Mouse (Mus musculus): ENCODE measurements at regions not wholly inside any gene's neighbourhood (a gene's known extent, or its start where the extent isn't known, plus 50 kb on each side); places are given as distances from the start of the nearest gene placed in this dataset.

DNA sequence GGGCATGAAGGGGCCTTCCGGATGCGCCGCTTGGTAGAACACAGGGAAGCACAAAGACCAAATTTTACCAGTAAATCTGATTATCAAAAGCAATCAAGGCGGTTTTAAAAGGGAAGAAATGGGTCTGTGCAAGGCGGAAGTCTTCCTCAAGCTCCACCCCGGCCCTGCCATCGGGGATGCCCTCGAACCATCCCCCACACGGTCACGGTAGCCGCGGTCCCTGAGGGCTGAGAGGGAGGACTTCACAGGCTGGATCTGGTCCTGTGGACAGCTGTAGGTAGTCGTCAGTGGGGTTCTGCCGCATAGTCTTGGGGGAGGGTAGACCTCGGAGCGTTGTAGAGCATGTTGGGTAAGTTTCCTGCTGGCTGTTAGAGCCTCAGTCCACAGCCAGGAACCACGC, 104.9 kb downstream of the Tpra1 start:
- DNase-seq (ENCODE audit: low spot score) = no peak

DNA sequence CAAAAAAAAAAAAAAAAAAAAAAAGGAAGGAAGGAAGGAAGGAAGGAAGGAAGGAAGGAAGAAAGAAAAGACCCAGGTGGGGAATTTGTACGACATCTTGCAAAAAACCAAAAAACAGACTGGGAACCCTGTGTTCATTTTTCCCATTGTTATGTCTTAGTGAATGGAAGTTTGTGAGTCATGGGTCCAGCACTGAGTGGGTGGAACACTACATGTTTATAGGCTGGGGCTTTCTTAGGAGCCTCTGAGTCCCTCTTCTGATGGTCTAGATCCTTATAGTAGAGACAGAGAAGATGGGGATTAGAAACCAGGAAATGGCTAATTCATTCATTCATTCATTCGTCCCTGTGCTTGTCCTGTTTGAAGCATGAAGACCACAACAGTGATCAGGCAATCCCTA, 105.5 kb downstream of the Tpra1 start:
- DNase-seq (ENCODE audit: low spot score) = no peak

DNA sequence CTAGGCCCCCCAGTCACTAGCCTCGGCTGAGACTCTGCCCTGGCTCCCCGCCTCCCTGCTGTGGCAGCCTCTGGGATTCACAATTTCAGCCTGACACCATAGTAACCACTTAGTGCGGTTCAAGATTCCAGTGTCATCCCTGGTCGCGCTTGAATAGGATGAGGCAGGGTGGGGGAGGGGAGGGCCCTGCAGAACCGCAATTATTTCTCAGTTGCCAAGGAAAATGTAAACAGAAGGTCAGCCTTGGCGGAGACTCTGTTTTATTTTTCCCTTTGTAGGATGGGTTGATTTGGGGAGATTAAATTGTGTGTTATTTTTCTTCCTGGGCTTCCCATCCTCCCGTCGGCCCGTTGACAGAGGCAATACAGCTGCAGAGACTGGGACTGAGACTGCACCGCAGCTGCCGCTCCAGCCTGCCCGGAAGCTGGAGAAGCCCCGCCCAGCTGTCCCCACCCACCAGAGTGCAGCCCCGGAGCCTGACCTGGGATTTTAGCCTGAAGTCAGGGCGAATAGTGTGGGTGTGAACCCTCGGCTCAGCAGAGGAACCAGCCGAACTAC, 106.6 kb downstream of the Tpra1 start:
- DNase-seq (ENCODE audit: low spot score) = peak; percentile 35

- DNase-seq (ENCODE audit: low spot score) = no peak
Measured at GRCm38 (mm10) chr6:89012998-89013689, 111.1 kb downstream of the Tpra1 start.

GRCm38 (mm10) chr6:89013690-89014061, 111.6 kb downstream of the Tpra1 start:
- DNase-seq (ENCODE audit: low spot score) = no peak

GRCm38 (mm10) chr6:89024101-89024650, 122.1 kb downstream of the Tpra1 start:
- no peak for DNase-seq (ENCODE audit: low spot score)

DNA sequence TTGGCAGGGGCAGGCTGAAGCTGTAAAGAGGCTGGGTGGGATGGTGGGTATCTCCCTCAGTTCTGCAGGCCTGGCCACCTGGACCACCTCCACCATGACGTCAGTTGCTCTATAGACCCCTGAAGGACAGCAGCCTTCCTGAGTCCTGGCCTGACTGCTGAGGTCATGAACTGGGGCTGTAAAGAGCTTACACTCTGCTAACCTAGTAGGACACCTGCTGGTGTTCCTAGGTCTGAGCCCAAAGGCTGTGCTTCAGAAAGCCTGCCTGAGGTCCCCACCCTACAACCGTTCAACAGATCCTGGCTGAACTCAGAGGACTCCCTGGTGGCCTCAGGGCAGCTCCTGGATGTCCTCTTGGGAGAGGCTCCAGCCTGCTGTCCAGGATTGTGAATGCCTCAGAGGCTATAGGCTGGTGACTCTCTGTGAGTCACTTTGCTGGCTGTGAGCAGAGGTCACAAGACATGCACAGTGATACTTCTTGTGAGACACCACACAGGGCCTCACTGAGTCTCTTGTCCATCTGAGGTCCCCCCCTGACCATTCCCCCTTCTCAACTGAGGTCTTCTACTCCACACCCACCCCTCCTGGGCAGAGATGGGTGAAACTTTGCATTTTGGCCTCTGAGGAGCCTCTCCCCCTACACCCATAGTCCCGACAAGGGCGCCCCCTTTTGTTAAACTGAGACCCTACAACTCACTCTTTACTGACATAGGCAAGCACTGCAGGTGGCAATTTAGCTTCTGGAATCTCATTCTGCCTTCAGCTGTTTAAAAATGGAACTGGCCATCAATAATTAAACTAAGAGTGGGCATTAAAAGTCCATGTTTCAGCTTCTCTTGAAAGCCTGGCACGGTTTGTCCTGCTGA, 131.6 kb downstream of the Tpra1 start:
- DNase-seq (ENCODE audit: low spot score) = no peak

- DNase-seq (ENCODE audit: low spot score) = no peak
Measured at GRCm38 (mm10) chr6:89034455-89034854, 132.4 kb downstream of the Tpra1 start.

- no peak for DNase-seq (ENCODE audit: low spot score)
Measured at GRCm38 (mm10) chr6:89035061-89035835, 133.2 kb downstream of the Tpra1 start.

DNA sequence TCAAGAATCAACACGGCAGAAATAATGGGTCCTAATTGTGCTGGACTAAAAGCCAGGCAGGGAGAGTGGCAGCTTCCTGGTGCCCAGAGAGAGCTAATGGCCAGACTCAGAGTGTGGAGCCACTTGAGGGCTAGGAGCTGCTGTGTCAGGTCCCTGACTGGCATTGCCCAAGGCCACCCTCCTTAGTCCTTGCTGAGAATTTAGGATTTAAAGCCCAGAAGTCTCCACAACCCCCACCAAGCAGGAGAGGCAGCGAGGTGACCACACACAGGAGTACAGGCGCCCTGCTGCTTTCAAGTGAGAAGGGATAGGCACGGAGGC, 133.7 kb downstream of the Tpra1 start:
- DNase-seq (ENCODE audit: low spot score) = no peak

DNA sequence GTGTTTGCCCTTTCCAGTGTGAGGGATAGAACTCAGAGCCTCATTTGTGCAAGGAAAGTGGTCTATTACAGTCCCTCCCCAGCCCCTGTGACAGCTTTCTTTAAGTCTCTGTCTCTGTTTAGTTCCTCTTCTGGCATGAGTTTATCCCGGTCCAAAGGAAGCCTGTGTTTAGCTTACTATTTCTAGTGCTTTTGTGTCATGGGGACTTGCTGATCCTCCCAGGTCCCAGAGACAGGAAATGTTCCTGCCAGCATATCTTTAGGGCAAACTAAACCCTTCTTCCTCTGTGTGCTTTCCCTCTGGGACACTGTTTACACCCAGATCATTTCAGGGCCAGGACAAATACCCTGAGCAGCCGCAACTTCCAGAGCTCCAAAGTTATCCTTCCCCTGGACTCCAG, 135.3 kb downstream of the Tpra1 start:
- DNase-seq (ENCODE audit: low spot score) = no peak

- DNase-seq (ENCODE audit: low spot score) = no peak
Measured at GRCm38 (mm10) chr6:89037901-89038300, 135.8 kb downstream of the Tpra1 start.

DNA sequence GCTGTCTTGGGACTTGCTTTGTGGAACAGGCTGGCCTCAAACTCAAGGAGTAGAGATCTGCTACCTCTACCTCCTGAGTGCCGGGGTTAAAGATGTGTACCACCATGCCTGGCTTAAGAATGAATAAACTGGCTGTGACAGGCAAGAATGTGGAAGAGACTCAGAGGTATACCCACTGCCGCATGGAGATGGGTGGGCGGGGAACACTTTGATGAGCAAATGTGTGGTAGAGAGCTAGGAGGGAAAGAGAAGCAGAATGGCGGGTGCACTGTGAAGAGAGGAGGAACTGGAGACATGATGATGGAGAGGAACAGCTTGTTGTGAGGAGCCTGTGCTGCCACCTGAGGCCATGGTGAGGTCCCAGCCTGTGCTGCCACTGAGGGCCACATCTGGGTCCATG, 138.9 kb downstream of the Tpra1 start:
- DNase-seq (ENCODE audit: low spot score) = no peak

- DNase-seq (ENCODE audit: low spot score) = no peak
Measured at GRCm38 (mm10) chr6:89042478-89043239, 140.6 kb downstream of the Tpra1 start.

DNA sequence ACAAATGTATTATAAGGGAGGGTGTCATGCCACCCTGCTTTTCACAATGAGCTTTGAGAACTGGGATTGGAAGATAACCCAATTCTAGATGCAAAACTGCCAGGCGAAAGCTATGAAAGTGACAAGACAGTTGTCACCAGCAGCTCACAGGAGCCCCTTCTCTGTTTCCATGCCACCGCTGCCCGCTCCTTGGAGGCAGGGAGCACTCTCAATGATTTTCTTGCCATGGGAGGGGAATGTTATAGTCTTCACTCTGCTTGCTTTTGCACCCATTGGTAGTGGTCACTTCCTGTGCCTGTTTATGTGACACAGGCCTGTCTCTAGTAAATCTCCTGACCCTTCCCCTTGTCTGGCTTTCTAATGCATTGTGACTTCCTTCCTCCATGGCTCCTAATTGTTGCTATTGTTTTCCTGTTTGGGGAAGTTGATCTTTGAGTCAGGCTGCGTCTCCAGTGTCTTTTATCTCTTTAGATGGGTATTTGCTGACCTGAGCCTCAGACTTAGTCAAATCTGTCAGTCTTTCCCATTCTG, 143.4 kb downstream of the Tpra1 start:
- DNase-seq (ENCODE audit: low spot score) = no peak

- no peak for DNase-seq (ENCODE audit: low spot score)
Measured at GRCm38 (mm10) chr6:89046476-89046875, 144.4 kb downstream of the Tpra1 start.

DNA sequence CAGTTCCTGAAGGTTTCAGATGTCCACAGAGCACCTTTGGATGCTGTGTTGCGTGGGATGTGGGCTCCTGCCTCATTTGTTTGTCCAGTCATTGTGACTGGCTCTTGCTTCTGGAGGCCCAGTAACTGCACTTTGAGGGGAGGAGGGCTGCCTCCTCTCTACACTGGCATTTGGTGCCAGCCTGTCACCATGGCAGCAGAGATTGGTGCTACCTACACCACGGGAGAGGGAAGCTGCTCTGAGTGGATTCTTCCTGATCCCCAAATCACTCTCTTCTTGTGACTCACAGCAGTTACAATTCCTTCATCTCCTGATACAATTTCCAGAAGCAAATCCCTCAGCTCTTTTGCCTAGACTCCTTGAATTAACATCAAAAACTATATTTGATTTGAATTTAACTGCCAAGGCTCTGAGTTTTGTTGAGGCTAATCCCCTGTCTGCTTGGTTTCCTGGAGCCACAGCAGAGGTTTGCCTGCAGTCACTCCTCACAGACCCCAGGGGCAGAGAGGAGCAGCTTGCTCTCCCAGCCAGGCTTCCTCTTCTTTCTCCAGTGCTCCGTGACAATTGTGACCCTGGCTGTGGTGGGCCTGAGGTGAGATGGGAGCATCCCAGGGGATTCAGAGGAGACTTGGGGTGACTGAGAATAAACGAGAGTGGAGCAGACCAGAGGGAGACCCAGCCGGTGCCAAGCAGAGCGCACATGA, 145.7 kb downstream of the Tpra1 start:
- DNase-seq (ENCODE audit: low spot score) = no peak

DNA sequence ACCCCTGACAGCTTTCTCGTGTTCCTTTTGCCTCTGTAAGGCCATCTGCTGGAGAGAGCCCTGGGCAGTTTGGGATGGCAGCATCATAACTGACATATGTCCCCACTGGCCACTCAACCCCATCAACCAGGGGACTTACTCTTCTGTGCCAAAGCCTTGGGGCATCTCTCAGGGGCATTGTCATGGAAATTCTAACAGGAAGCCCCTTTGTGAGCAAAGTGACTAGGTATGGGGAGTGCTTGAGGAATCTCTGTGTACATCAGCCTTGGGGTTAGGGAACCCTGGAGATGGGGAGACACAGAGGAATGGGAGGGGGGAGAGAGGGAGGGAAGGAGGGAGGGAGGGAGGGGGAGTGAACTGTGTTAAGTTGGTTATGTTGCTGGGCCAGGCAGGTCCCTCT, 147.2 kb downstream of the Tpra1 start:
- no peak for DNase-seq (ENCODE audit: low spot score)

DNA sequence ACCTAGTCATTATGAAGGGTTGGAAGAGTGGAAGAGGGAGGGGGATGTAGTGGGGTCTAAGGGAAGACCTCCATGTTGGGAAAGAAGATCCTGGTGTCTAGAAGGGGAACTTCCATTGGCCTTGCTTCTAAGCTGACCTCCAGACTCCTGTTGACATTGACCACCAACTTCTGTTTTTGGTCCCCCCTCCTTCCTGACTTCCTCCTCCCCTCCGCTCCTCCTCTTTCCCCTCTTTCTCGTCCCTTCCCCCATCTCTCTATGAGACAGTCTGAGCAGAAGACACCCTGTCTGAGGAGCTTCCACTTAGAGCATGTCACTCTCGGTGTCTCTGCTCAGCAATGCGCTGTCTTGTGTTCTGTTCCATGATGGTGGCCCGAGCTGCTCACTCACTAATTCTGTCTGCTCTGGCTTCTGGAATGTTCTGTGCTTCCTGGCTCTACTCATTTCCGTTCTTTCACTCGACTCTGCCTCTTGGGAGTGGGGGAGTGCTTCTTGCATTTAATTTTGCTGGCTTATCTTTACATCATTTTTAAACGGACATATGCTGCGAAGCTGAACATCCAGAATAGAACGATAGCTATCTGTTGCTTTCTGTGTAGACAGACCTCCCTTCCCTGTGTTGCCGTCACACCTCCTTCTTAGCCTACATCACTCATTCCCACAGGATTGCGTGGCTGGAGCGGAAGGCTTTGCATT, 148.7 kb downstream of the Tpra1 start:
- no peak for DNase-seq (ENCODE audit: low spot score)
